Mouse (Mus musculus): ENCODE results near the gene Ccdc85a.

Ccdc85a gene

GRCm38 (mm10) chr11:28583911-28584434, at the start of gene Ccdc85a:
TSS of gene Ccdc85a (minus strand) at chr11:28584324.
- peak; percentile 88 for DNase-seq (ENCODE audit: low read depth, low spot score)

GRCm38 (mm10) chr11:28633571-28634125, 49.5 kb upstream of the Ccdc85a start:
- no peak for DNase-seq (ENCODE audit: low read depth, low spot score)

- DNase-seq (ENCODE audit: low read depth, low spot score) = no peak
These were observed 49.0 kb upstream of the Ccdc85a start for GRCm38 (mm10) chr11:28633093-28633492.

GRCm38 (mm10) chr11:28630771-28631170, 46.6 kb upstream of the Ccdc85a start:
- DNase-seq (ENCODE audit: low read depth, low spot score) = no peak

- peak; percentile 9 for DNase-seq (ENCODE audit: low read depth, low spot score)
These were observed 26.8 kb upstream of the Ccdc85a start for GRCm38 (mm10) chr11:28610781-28611491.

- DNase-seq (ENCODE audit: low read depth, low spot score) = peak; percentile 28
These were observed 800 bp downstream of the Ccdc85a start for GRCm38 (mm10) chr11:28583138-28583910.

GRCm38 (mm10) chr11:28582218-28582617, 1.9 kb downstream of the Ccdc85a start:
- peak; percentile 79 for DNase-seq (ENCODE audit: low read depth, low spot score)

- DNase-seq (ENCODE audit: low read depth, low spot score) = no peak
These were observed 11.7 kb downstream of the Ccdc85a start for GRCm38 (mm10) chr11:28572423-28572822.

- DNase-seq (ENCODE audit: low read depth, low spot score) = no peak
These were observed 27.7 kb downstream of the Ccdc85a start for GRCm38 (mm10) chr11:28556420-28556819.

- DNase-seq (ENCODE audit: low read depth, low spot score) = no peak
These were observed 40.7 kb downstream of the Ccdc85a start for GRCm38 (mm10) chr11:28543429-28543828.

GRCm38 (mm10) chr11:28541307-28541706, 42.8 kb downstream of the Ccdc85a start:
- DNase-seq (ENCODE audit: low read depth, low spot score) = no peak

- DNase-seq (ENCODE audit: low read depth, low spot score) = no peak
These were observed 50.8 kb downstream of the Ccdc85a start for GRCm38 (mm10) chr11:28533286-28533685.

- no peak for DNase-seq (ENCODE audit: low read depth, low spot score)
These were observed 82.9 kb downstream of the Ccdc85a start for GRCm38 (mm10) chr11:28501190-28501589.

GRCm38 (mm10) chr11:28497034-28497433, 87.1 kb downstream of the Ccdc85a start:
- no peak for DNase-seq (ENCODE audit: low read depth, low spot score)

GRCm38 (mm10) chr11:28493362-28493761, 90.8 kb downstream of the Ccdc85a start:
- DNase-seq (ENCODE audit: low read depth, low spot score) = no peak

GRCm38 (mm10) chr11:28491330-28491729, 92.8 kb downstream of the Ccdc85a start:
- no peak for DNase-seq (ENCODE audit: low read depth, low spot score)

GRCm38 (mm10) chr11:28484083-28484729, 99.9 kb downstream of the Ccdc85a start:
- no peak for DNase-seq (ENCODE audit: low read depth, low spot score)

- no peak for DNase-seq (ENCODE audit: low read depth, low spot score)
These were observed 107.0 kb downstream of the Ccdc85a start for GRCm38 (mm10) chr11:28477088-28477487.

- no peak for DNase-seq (ENCODE audit: low read depth, low spot score)
These were observed 118.4 kb downstream of the Ccdc85a start for GRCm38 (mm10) chr11:28465726-28466125.

GRCm38 (mm10) chr11:28464926-28465325, 119.2 kb downstream of the Ccdc85a start:
- no peak for DNase-seq (ENCODE audit: low read depth, low spot score)

- DNase-seq (ENCODE audit: low read depth, low spot score) = no peak
These were observed 125.0 kb downstream of the Ccdc85a start for GRCm38 (mm10) chr11:28459165-28459564.

- DNase-seq (ENCODE audit: low read depth, low spot score) = no peak
These were observed 144.2 kb downstream of the Ccdc85a start for GRCm38 (mm10) chr11:28439877-28440276.
